In genomic region chr14:104453824-104454223, GRCm38 (mm10) we compare ENCODE assay signal across 8 mouse cellular contexts. TPM values are rescaled to one million over a fixed set of nuclear protein-coding genes. Genes with fewer than 3 reads are reported as not detected.
DNase-seq lines count a peak whose midpoint lies in the region.

No protein-coding gene starts in this region.

- peaks cover 48% of the 10 kb centered on the region for H3K27me3 ChIP-seq in embryonic facial prominence, embryonic 10.5 days (replicated peaks; ENCODE audit: low read depth, poor library complexity, severe bottlenecking)

- intact Hi-C loops in gastrocnemius, postnatal 14 days (cut with DNase I; ENCODE audit: low total_unique reads), result no loop called here

- WGBS in embryonic facial prominence, embryonic 10.5 days, result 10% methylated on average over 4 of the region's 4 CpGs

- H3K4me3 ChIP-seq in embryonic facial prominence, embryonic 10.5 days, result no peak overlapping the region

- no peaks in the 10 kb centered on the region for H3K9me3 ChIP-seq in embryonic facial prominence, embryonic 10.5 days

- no peaks in the 10 kb centered on the region for H3K36me3 ChIP-seq in embryonic facial prominence, embryonic 10.5 days (replicated peaks)

- H3K27ac ChIP-seq in embryonic facial prominence, embryonic 10.5 days (replicated peaks), result no peak overlapping the region

- no peaks in the 10 kb centered on the region for H3K4me1 ChIP-seq in embryonic facial prominence, embryonic 10.5 days

- DNase-seq in gastrocnemius, postnatal 14 days, result peak; percentile 56
- no peak for DNase-seq in gastrocnemius, adult 18-20 months (ENCODE audit: low spot score)
- DNase-seq in right cerebral cortex, postnatal 14 days, result peak; percentile 26
- no peak for DNase-seq in right cerebral cortex, postnatal 25 days
- peak; percentile 83 for DNase-seq in embryonic facial prominence, embryonic 10.5 days (ENCODE audit: low spot score)
- peak; percentile 91 for DNase-seq in mesoderm, embryonic 11.5 days (ENCODE audit: low read depth, low spot score)
- no peak for DNase-seq in cerebellum, adult 11-12 months
- no peak for DNase-seq in left cerebral cortex, adult 18-20 months (ENCODE audit: low spot score in 2 of 2)

RNA-seq across cellular contexts. Expression of gene Pou4f1, which starts 14.0 kb away (rescaled TPM):
- total RNA-seq in gastrocnemius, postnatal 14 days (2021), result 1 to 10 TPM; 1.4 to 2.1 TPM
- total RNA-seq in gastrocnemius, adult 18-20 months (2021), result 1 to 10 TPM; 1.3 to 1.4 TPM
- 24.9 and 25.4 TPM in 2 replicates for polyA plus RNA-seq in embryonic facial prominence, embryonic 10.5 days (2016; fragmentation: Nextera tagmentation; extraction: Ambion mirVana)
- not detected for total RNA-seq in left cerebral cortex, adult 18-20 months (2021)

Comparison
In these comparisons a context has a peak if more than half of its experiments do, and no peak if none do; other contexts are left out.
1. DNase-seq: peak in gastrocnemius, postnatal 14 days (single experiment), right cerebral cortex, postnatal 14 days (single experiment), embryonic facial prominence, embryonic 10.5 days (single experiment) and mesoderm, embryonic 11.5 days (single experiment); none in gastrocnemius, adult 18-20 months (single experiment), right cerebral cortex, postnatal 25 days (single experiment), cerebellum, adult 11-12 months (single experiment) and left cerebral cortex, adult 18-20 months (0 of 2).